Mouse (Mus musculus) C2C12 (cell line): ENCODE measurements around the gene Gp9. TPM values are rescaled to one million over a fixed set of nuclear protein-coding genes. Genes with fewer than 3 reads are reported as not detected.

ENCODE experiments used
- H3K27me3 ChIP-seq: one replicate; pipeline ENCODE4 v1.6.1; 2011; ENCODE audit not compliant: control insufficient read depth, insufficient read depth, insufficient read length
- H3K36me3 ChIP-seq: one replicate; pipeline ENCODE4 v1.6.1; 2011; ENCODE audit not compliant: control insufficient read depth, insufficient read depth
- H3K4me3 ChIP-seq: one replicate; pipeline ENCODE4 v1.5.1; 2011; ENCODE audit warnings: mild to moderate bottlenecking, control low read depth; ENCODE audit not compliant: poor library complexity, insufficient read depth, severe bottlenecking
- H3K79me2 ChIP-seq: one replicate; pipeline ENCODE4 v1.6.1; 2011; ENCODE audit not compliant: control insufficient read depth, insufficient read depth
- H3K79me3 ChIP-seq: one replicate; pipeline ENCODE4 v1.6.1; 2011; ENCODE audit warnings: low read depth, control low read depth
- H3ac ChIP-seq: one replicate; pipeline ENCODE3; 2011; ENCODE audit warnings: low read depth; ENCODE audit not compliant: control insufficient read depth, insufficient read length
- CEBPB ChIP-seq: IDR thresholded peaks from one replicate; pipeline ENCODE4 v1.6.1; 2011; ENCODE audit warnings: low read depth, mild to moderate bottlenecking, control low read depth, moderate library complexity
- CTCF ChIP-seq: IDR thresholded peaks from one replicate; pipeline ENCODE4 v1.5.1; 2011; ENCODE audit not compliant: control insufficient read depth, insufficient read depth, insufficient read length
- FOSL1 ChIP-seq: IDR thresholded peaks from one replicate; pipeline ENCODE4 v1.8.0; 2011; ENCODE audit warnings: mild to moderate bottlenecking, low read length; ENCODE audit not compliant: poor library complexity, insufficient read depth, severe bottlenecking
- MAX ChIP-seq: IDR thresholded peaks from one replicate; pipeline ENCODE4 v1.6.1; 2011; ENCODE audit warnings: mild to moderate bottlenecking, control low read depth
- MYOD1 ChIP-seq: IDR thresholded peaks from one replicate; pipeline ENCODE4 v1.6.1; 2011; ENCODE audit warnings: low read depth; ENCODE audit not compliant: control insufficient read depth, insufficient read length
- MYOG ChIP-seq: IDR thresholded peaks from one replicate; pipeline ENCODE4 v1.6.1; 2011; ENCODE audit not compliant: control insufficient read depth, insufficient read length; ENCODE audit errors: extremely low read depth
- USF1 ChIP-seq: IDR thresholded peaks from one replicate; pipeline ENCODE4 v1.6.1; 2011; ENCODE audit warnings: low read depth, mild to moderate bottlenecking, control low read depth, moderate library complexity
- polyA plus RNA-seq: library from polyadenylated mRNA; unstranded; fragments of >200 nt; fragmentation: generic; extraction: Trizol; gene quantifications from one replicate; pipeline ENCODE4 v1.2.1, GENCODE M21; 2012; ENCODE audit warnings: missing spikeins

The Gp9 gene
- polyA plus RNA-seq, 1 experiment = not detected

DNA sequence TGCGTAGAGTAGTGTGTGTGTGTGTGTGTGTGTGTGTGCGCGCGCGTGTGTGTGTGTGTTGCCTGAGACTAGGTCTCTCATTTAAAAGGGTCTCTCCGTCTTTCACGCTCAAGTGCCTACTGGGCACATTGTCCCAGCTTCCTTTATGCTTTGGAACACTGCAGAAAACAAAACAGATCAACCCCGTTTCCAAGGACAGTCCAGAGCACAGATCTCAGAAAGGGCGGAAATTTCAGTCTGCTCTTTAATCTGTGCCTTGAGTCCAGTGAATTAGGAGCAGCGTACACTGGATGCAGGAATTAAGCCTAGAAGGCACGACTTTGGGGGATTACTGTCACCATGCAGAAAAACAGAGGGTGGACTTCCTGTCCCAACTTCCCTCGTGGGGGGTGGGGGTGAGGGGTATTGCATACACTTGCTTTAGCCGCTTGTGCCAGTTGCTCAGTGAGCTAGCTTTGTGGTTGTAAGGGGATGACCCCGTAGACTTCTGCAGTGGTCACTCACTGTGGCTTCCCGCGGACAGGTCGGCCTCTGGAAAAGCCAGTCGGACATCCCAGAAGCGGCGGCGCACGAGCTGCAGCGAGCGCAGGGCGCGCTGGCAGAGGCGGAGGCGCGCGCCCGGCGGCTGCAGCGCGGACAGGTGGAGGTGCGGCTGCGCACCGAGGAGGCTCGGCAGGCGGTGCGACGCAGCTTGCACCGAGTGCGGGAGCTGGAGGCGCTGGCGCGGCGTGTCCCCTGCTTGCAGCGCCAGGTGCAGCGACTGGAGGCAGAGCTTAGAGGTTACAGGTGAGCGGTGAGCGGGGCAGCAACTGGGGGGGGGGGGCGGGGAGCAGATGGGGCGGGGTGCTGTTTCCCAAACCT, 45.5 kb upstream of the Gp9 start:
- Histone ChIP-seq H3ac (no peak overlapping the region), H3K79me3 (no peaks in the 10 kb centered on the region), H3K27me3 (peaks cover 47% of the 10 kb centered on the region), H3K79me2 (no peaks in the 10 kb centered on the region), H3K4me3 (no peak overlapping the region), H3K36me3 (no peaks in the 10 kb centered on the region)
- TF ChIP-seq MYOD1 (no peak), CTCF (no peak), FOSL1 (no peak), MYOG (no peak), CEBPB (no peak), USF1 (no peak), MAX (no peak)

DNA sequence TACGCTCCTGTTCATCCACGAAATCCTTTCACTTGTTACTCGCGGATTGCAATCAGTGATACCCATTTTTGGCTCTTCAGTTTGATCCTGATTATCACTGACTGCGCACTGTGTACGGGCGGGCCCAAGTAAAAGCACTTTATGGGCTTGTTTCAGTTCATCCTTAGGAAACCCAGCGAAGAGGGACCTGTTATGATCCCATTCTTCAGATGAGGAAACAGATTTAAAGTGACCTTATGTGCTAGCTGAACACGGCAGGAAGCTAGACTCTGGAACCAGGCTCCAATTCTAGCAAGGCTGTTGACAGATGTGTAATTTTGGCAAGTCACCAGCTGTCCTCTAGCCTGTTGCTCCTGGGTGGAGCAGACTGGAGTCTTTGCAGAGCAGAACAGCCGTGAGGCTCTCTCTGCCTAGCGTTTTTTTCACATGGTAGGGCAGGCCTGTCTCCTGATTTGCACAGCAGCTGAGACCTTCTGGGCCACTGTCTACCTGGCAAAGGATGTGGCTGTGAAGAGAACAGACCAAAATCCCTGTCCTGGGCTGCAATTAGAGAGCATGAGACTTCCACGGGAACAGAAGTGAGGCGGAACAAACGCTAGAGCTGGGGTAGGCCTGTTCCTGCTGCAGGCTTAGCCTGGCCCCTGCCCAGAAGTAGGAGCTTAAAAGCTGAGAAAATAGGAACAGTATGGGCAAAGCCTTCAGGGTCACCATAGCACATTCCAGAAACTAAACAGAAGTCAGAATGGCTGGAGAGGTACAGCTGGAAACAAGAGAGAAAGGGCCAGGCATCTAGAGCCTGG, 44.5 kb upstream of the Gp9 start:
- Histone ChIP-seq H3K79me3 (no peaks in the 10 kb centered on the region), H3K4me3 (no peak overlapping the region), H3K27me3 (peaks cover 47% of the 10 kb centered on the region), H3ac (no peak overlapping the region), H3K36me3 (no peaks in the 10 kb centered on the region), H3K79me2 (no peaks in the 10 kb centered on the region)
- no peak for TF ChIP-seq MYOG
- no peak for TF ChIP-seq USF1
- TF ChIP-seq FOSL1 = no peak
- TF ChIP-seq CEBPB = no peak
- TF ChIP-seq MAX = no peak
- TF ChIP-seq MYOD1 = no peak
- TF ChIP-seq CTCF = no peak

DNA sequence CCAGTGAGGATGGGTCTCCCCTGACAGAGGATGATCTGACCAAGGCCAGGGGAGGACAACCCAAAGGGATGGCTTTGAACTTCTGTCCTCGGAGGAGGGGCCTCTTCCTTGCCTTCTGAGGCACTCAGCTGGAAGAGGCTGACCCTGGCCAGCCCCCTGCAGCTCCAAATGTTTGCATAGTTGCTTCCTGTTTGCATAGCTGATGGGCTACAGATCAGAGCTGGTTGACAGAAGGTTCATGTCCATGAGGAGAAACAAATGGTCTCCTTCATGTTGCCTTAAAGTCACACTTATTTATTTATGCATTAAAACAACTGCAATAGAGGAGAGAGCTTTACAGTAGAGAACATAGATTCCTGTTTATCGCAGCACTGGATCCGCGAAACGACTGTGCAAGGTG, 43.7 kb upstream of the Gp9 start:
- no peaks in the 10 kb centered on the region for H3K79me2 ChIP-seq
- TF ChIP-seq FOSL1 = no peak
- no peak for TF ChIP-seq CEBPB
- no peak for TF ChIP-seq USF1
- TF ChIP-seq CTCF = no peak
- TF ChIP-seq MAX = no peak
- TF ChIP-seq MYOG = no peak
- no peak for TF ChIP-seq MYOD1
- H3K27me3 ChIP-seq = peaks cover 47% of the 10 kb centered on the region
- no peaks in the 10 kb centered on the region for H3K79me3 ChIP-seq
- H3K4me3 ChIP-seq = no peak overlapping the region
- no peak overlapping the region for H3ac ChIP-seq
- no peaks in the 10 kb centered on the region for H3K36me3 ChIP-seq

DNA sequence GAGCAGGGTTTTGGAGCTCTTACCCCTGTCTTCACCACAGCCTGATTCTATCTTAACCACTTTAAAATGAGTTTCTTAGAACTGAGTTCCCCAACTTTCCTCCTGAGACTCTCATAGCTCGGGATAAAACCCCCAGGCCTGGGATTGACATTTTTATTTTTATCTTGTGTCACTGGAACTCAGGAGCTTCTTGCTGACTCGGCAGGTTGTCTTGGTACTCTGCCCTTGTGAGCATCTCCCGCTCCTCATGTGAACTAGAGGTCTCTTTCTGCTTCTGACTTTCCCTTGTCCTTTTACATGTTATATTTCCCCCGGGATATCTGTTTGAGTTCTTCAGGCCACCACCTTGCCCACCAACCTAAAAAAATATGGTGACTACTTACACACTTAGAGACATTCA, 40.9 kb upstream of the Gp9 start:
- no peaks in the 10 kb centered on the region for H3K79me2 ChIP-seq
- no peak overlapping the region for H3ac ChIP-seq
- H3K79me3 ChIP-seq = no peaks in the 10 kb centered on the region
- peaks cover 25% of the 10 kb centered on the region for H3K27me3 ChIP-seq
- no peaks in the 10 kb centered on the region for H3K36me3 ChIP-seq
- no peak overlapping the region for H3K4me3 ChIP-seq
- no peak for TF ChIP-seq USF1
- no peak for TF ChIP-seq CTCF
- no peak for TF ChIP-seq MAX
- TF ChIP-seq MYOD1 = no peak
- TF ChIP-seq FOSL1 = no peak
- no peak for TF ChIP-seq CEBPB
- TF ChIP-seq MYOG = no peak

DNA sequence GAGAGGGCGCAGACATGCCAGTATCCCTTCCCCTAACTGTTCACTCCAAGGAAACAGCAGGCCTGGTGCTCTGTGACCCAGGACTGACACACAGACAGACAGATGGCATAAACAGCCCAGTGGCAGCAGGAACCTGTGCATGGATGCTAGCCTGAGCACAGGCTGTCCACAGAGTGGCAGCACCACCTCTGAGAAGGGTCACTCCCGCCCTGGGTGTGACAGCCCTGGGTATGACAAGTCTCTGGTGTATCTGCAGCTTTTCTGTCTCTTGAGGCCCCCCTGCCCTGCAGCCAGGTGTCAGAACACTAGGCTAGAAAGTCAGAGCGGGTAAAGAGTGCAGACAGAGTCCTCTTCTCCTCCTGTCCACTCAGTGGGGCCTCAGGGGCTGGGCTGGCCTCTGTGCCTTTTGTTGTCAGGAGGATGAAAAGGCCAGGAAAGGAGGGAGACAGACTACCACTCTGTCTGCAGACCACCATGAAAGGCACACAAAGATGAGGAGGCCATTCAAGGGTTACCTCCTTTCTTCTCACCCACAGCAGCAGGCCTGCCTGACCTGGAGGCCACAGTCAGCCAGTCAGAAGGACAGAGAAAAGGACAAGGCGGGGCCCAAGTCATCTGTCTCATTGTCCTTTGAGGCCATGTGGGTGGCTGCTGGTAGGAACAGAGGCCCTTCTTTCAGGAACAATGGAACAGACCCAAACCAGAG, 39.8 kb upstream of the Gp9 start:
- no peak overlapping the region for H3ac ChIP-seq
- H3K79me3 ChIP-seq = no peaks in the 10 kb centered on the region
- peaks cover 13% of the 10 kb centered on the region for H3K27me3 ChIP-seq
- TF ChIP-seq CTCF (peak; percentile 23), MAX (no peak), USF1 (no peak)
- no peaks in the 10 kb centered on the region for H3K79me2 ChIP-seq
- H3K4me3 ChIP-seq = no peak overlapping the region
- H3K36me3 ChIP-seq = no peaks in the 10 kb centered on the region
